Mouse (Mus musculus): ENCODE results near the gene Znhit6.

The Znhit6 gene

GRCm38 (mm10) chr3:145575743-145576481 is at the start of gene Znhit6:
Znhit6 (plus strand) TSS chr3:145576205.
- in situ Hi-C loops (cut with MboI, MseI), result loop anchor here in 1 of 2 experiments (10.0 kb wide), 1 partner anchor 1371 kb away; the partner anchor contains the start of gene Lmo4

- in situ Hi-C loops (cut with MboI, MseI), result no loop called here
These were observed 38.1 kb upstream of the Znhit6 start for GRCm38 (mm10) chr3:145537870-145538269.

- in situ Hi-C loops (cut with MboI, MseI), result no loop called here
These were observed 27.3 kb upstream of the Znhit6 start for GRCm38 (mm10) chr3:145548441-145549415.

- in situ Hi-C loops (cut with MboI, MseI), result loop anchor here in 1 of 2 experiments (25.0 kb wide), 1 partner anchor 1262 kb away; the partner anchor contains the start of gene Prkacb
These were observed 25.8 kb upstream of the Znhit6 start for GRCm38 (mm10) chr3:145550216-145550615.

DNA sequence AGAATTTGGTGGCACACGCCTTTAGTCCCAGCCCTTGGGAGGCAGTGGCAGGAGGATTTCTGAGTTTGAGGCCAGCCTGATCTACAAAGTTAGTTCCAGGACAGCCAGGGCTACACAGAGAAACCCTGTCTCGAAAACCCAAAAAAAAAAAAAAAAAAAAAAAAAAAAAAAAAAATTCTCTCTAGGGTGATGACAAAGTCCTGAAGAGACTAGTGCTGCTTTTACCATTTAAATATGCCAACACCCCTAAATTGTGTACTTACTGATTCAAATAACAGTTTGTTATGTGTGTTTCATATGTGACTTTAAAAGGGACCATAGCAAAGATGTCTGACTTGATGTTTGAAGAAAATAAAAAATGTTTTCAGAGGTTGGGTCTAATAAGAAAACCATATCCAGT is 21.6 kb upstream of the Znhit6 start:
- in situ Hi-C loops (cut with MboI, MseI), result loop anchor here in 1 of 2 experiments (25.0 kb wide), 1 partner anchor 1258 kb away; the partner anchor contains the start of gene Prkacb

DNA sequence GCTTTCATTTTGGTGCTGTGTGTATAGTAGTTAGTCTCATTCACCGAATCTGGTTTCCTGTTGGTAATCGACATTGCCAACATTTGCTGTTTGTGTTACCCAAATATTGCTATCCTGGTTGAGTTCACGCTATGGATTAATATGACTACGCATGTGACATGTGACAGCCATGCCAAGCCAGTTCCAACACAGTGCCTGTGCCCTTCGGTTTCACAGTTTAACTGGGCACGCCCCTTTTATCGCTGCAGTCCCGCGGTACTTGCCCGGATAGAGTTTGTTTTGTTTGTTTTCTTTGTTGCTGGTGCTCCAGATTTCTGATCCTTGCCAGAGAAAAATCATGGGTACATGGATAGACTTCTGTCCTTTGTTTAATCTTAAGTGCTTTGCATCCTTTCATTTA is 19.8 kb upstream of the Znhit6 start:
- in situ Hi-C loops (cut with MboI, MseI), result loop anchor here in 1 of 2 experiments (25.0 kb wide), 1 partner anchor 1256 kb away; the partner anchor contains the start of gene Prkacb

- in situ Hi-C loops (cut with MboI, MseI), result loop anchor here in 1 of 2 experiments (25.0 kb wide), 1 partner anchor 1253 kb away; the partner anchor contains the start of gene Prkacb
These were observed 16.3 kb upstream of the Znhit6 start for GRCm38 (mm10) chr3:145559675-145560074.

DNA sequence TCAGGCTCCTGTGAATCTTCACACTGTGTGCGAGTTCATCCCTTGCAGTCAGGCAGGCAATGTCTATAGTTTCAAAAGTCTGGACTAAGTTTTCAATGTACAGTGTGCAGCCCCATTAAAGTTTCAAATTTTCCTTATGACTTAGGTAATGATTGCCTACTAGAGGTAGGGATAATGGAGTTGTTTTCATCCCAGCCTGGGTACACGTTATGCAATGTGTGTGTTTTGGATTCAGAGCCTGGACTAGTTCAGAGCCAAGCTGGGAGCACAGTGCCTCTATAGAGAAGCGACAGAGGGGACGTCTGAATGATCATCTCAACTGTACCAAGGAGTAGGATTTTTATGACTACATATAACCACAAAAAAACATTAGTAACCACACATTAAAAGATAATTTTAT is 15.9 kb upstream of the Znhit6 start:
- in situ Hi-C loops (cut with MboI, MseI), result loop anchor here in 1 of 2 experiments (25.0 kb wide), 1 partner anchor 1252 kb away; the partner anchor contains the start of gene Prkacb

GRCm38 (mm10) chr3:145574468-145574867 is 1.5 kb upstream of the Znhit6 start:
- in situ Hi-C loops (cut with MboI, MseI), result loop anchor here (10.0 to 25.0 kb wide), 2 partner anchors 1238 to 1370 kb away; partner anchors contain the start of genes Lmo4 (in 1 of the 2) and Prkacb (in 1 of the 2)

DNA sequence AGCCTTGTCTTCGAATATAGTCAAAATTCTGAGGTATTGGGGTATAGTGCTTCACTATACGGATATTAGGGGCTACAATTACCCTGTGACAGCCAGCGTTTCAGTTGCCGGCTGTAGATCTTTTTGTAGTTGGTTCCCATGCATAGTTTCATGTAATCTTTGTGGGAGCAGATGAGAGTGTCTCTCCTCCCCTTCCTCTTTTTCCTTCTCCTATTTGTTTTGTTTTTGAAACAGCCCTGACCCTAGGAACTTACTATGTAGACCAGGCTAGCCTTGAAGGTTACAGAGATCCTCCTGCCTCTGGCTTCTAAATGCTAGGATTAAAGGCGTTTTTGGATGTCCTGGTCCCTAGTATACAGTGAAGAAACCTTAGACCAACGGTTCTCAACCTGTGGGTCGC is 665 bp upstream of the Znhit6 start:
- in situ Hi-C loops (cut with MboI, MseI), result loop anchor here in 1 of 2 experiments (10.0 kb wide), 1 partner anchor 1371 kb away; the partner anchor contains the start of gene Lmo4

DNA sequence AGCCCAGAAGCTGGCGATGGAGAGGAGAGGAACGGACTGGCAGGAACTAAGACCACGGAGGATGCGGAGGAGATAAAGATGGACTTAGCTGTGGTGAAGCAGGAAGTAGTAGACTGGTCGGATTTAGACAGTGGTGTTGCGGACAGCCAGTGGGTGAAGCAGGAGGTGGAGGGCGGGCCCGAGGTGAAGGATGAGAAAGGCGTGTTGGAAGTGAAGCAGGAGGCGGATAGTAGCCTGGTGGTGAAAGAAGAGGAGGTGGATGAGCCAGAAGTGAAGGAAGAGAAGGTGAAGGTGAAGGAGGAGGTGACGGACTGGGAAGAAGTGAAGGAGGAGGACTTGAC is 447 bp downstream of the Znhit6 start:
- in situ Hi-C loops (cut with MboI, MseI), result loop anchor here in 1 of 2 experiments (10.0 kb wide), 1 partner anchor 1372 kb away; the partner anchor contains the start of gene Lmo4

- in situ Hi-C loops (cut with MboI, MseI), result loop anchor here in 1 of 2 experiments (10.0 kb wide), 1 partner anchor 1372 kb away; the partner anchor contains the start of gene Lmo4
These were observed 871 bp downstream of the Znhit6 start for GRCm38 (mm10) chr3:145576876-145577275.

GRCm38 (mm10) chr3:145583043-145583442 is 7.0 kb downstream of the Znhit6 start:
- in situ Hi-C loops (cut with MboI, MseI), result loop anchor here in 1 of 2 experiments (10.0 kb wide), 1 partner anchor 332 kb away; no protein-coding TSS in a partner anchor

GRCm38 (mm10) chr3:145583522-145584200 is 7.7 kb downstream of the Znhit6 start:
- in situ Hi-C loops (cut with MboI, MseI), result loop anchor here in 1 of 2 experiments (10.0 kb wide), 1 partner anchor 331 kb away; no protein-coding TSS in a partner anchor

DNA sequence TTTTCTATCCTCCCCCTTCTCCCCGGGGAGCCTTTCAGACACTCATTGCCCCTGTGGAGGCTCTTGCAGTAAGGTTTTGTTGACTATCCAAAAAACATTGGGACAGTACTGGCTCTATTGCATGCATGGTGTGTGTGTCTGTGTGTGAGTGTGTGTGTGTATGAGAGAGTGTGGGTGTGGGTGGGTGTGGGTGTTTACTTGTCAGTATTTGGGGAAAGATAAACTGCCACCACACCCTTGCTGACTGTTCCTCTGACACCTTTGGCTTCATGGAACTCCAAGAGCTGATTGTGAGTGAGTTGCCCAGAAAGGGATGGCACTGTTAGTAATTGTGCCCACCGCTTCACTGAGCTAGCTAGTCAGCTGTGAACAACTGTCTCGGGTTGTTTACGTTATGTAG is 14.6 kb downstream of the Znhit6 start:
- in situ Hi-C loops (cut with MboI, MseI), result no loop called here

GRCm38 (mm10) chr3:145591841-145592542 is 16.0 kb downstream of the Znhit6 start:
- in situ Hi-C loops (cut with MboI, MseI), result no loop called here

GRCm38 (mm10) chr3:145595354-145595753 is 19.3 kb downstream of the Znhit6 start:
- in situ Hi-C loops (cut with MboI, MseI), result no loop called here

DNA sequence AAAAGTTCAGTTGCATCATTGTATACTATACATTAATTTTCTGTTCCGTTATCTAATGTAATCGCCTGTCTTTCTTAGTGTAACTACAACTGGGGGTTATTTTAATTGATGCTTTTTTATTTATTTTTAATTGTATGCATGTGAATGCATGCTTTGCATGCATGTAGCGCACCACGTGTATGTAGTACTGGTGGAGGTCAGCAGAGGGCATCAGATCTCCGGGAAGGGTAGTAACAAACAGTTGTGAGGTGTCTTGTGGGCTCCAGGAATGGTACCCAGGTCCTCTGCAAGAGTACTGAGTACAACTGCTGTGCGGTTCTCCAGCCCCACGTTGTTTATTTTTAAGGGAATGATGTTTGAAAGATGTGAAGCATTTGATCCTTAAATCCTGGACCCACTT is 23.1 kb downstream of the Znhit6 start:
- in situ Hi-C loops (cut with MboI, MseI), result no loop called here

GRCm38 (mm10) chr3:145600801-145601200 is 24.8 kb downstream of the Znhit6 start:
- in situ Hi-C loops (cut with MboI, MseI), result loop anchor here (25.0 kb wide), 2 partner anchors 312 to 1038 kb away; partner anchors contain the start of genes Bcl10 (in 1 of the 2), Hs2st1 (in 1 of the 2) and Selenof (in 1 of the 2)

DNA sequence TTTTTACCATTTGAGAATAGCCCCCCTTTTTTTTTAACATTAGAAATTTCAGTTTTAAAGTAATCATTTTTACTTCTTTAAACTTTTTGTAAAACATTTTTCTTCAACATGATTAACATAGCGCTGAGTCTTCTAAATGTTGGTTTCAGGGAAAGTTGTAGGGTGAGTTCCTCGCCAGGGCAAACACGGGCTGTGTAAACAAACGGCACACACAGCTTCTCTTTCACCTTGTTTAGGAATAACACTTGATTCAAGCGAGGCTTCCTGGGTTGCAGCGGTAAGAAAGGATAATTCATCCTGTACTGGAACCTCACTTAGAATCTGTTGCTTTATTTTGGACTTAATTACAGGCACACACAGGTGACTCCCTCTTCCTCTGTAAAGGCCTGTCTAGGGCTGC is 25.3 kb downstream of the Znhit6 start:
- in situ Hi-C loops (cut with MboI, MseI), result loop anchor here (25.0 kb wide), 2 partner anchors 311 to 1039 kb away; partner anchors contain the start of genes Bcl10 (in 1 of the 2), Hs2st1 (in 1 of the 2) and Selenof (in 1 of the 2)
